ENCODE assay signal across 12 mouse cellular contexts in the genomic region with DNA sequence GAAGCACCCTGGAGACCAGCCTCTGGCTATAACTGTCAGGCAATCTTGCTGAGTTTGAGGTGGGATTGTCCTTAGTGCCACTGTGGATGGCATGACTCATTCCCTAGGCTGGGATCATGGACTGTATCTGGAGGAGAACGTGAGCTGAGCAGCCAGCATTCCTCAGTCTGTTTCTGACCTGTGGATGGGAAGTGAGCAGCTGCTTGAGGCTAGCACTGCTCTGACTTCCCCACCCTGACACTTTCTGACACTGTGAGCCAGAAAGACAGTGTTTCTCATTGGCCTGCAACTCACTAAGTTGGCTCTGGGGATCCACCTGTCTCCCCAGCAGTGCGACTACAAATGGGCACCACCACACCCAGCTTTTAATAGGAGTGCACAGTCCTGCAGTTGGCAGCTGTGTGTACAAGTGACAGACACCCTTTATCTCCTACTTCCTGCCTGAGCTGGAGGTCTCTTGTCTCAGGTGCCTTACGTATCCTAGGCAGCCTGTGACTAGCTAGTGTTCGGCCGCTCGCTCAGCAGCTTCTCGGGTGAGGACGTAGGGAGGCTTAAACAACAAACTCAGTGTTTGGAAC. TPM values are rescaled to one million over a fixed set of nuclear protein-coding genes. Genes with fewer than 3 reads are reported as not detected.
A peak's percentile ranks its signal among the peaks of the same experiment; 100 is the strongest.
DNase-seq lines count a peak whose midpoint lies in the region; ATAC-seq lines count a peak whose summit lies in the region.
"Had no signal": no experiment of that assay in that cellular context is flagged by ENCODE, and none has a peak within 500 bp of the region (broad histone marks: within the 10 kb centered on the region; RNA-seq: fewer than 3 reads in every experiment).

No protein-coding gene starts in this region.

- no peak for ATAC-seq in midbrain, embryonic 11.5 days (ENCODE audit: low FRiP score)
- 0 out of 2 replicates have a peak, but pooled peaks have one; percentile 28 for ATAC-seq in forebrain, embryonic 12.5 days (ENCODE audit: low FRiP score)
- peak; percentile 57 for ATAC-seq in intestine, embryonic 15.5 days
- ATAC-seq in neural tube, embryonic 15.5 days (ENCODE audit: low FRiP score), result 0 out of 2 replicates have a peak, but pooled peaks have one; percentile 16

- peak overlapping the region; percentile 23; the same call in 1 of the 2 replicates for H3K27ac ChIP-seq in midbrain, embryonic 10.5 days (replicated peaks)
- no peak overlapping the region for H3K27ac ChIP-seq in midbrain, embryonic 11.5 days (ENCODE audit: low read depth, low read length)
- H3K27ac ChIP-seq in forebrain, embryonic 12.5 days, result no peak overlapping the region
- no peak overlapping the region for H3K27ac ChIP-seq in intestine, embryonic 15.5 days
- peak overlapping the region; percentile 63 for H3K27ac ChIP-seq in neural tube, embryonic 15.5 days (replicated peaks)
- H3K27ac ChIP-seq: liver, embryonic 13.5 days had no signal

- no peak overlapping the region for H3K4me2 ChIP-seq in midbrain, embryonic 11.5 days
- H3K4me2 ChIP-seq in forebrain, embryonic 12.5 days, result no peak overlapping the region
- no peak overlapping the region for H3K4me2 ChIP-seq in intestine, embryonic 15.5 days (replicated peaks)
- H3K4me2 ChIP-seq in neural tube, embryonic 15.5 days, result no peak overlapping the region
- H3K4me2 ChIP-seq: liver, embryonic 13.5 days had no signal

- H3K36me3 ChIP-seq in midbrain, embryonic 10.5 days, result 0 out of 2 replicates have a peak, but pooled peaks cover 2% of the 10 kb centered on the region
- H3K36me3 ChIP-seq in midbrain, embryonic 11.5 days (ENCODE audit: control insufficient read depth, insufficient read depth, low read length), result no peaks in the 10 kb centered on the region
- no peaks in the 10 kb centered on the region for H3K36me3 ChIP-seq in forebrain, embryonic 12.5 days (replicated peaks)
- no peaks in the 10 kb centered on the region for H3K36me3 ChIP-seq in intestine, embryonic 15.5 days
- H3K36me3 ChIP-seq in neural tube, embryonic 15.5 days, result no peaks in the 10 kb centered on the region
- H3K36me3 ChIP-seq: liver, embryonic 13.5 days had no signal

- no peak overlapping the region for H3K4me3 ChIP-seq in midbrain, embryonic 10.5 days
- H3K4me3 ChIP-seq in midbrain, embryonic 11.5 days (ENCODE audit: low read depth, low read length), result no peak overlapping the region
- H3K4me3 ChIP-seq in forebrain, embryonic 12.5 days (replicated peaks), result no peak overlapping the region
- no peak overlapping the region for H3K4me3 ChIP-seq in intestine, embryonic 15.5 days (replicated peaks)
- no peak overlapping the region for H3K4me3 ChIP-seq in neural tube, embryonic 15.5 days (replicated peaks)
- H3K4me3 ChIP-seq: liver, embryonic 13.5 days had no signal

- H3K27me3 ChIP-seq in midbrain, embryonic 10.5 days (ENCODE audit: low read depth, poor library complexity, severe bottlenecking), result peaks cover 10% of the 10 kb centered on the region; the same call in 1 of the 2 replicates
- H3K27me3 ChIP-seq in midbrain, embryonic 11.5 days (ENCODE audit: control insufficient read depth, insufficient read depth, low read length), result no peaks in the 10 kb centered on the region
- H3K27me3 ChIP-seq in forebrain, embryonic 12.5 days, result peaks cover 53% of the 10 kb centered on the region
- H3K27me3 ChIP-seq in intestine, embryonic 15.5 days (replicated peaks), result no peaks in the 10 kb centered on the region
- H3K27me3 ChIP-seq in neural tube, embryonic 15.5 days (replicated peaks), result no peaks in the 10 kb centered on the region
- H3K27me3 ChIP-seq: liver, embryonic 13.5 days had no signal

- 43% methylated on average over 8 of the region's 8 CpGs for WGBS in midbrain, embryonic 10.5 days
- WGBS in midbrain, embryonic 11.5 days, result 37% methylated on average over 8 of the region's 8 CpGs
- WGBS in forebrain, embryonic 12.5 days, result 12% methylated on average over 8 of the region's 8 CpGs
- WGBS in intestine, embryonic 15.5 days, result 51% methylated on average over 8 of the region's 8 CpGs
- WGBS in neural tube, embryonic 15.5 days, result 24% methylated on average over 8 of the region's 8 CpGs

- no peaks in the 10 kb centered on the region for H3K9me3 ChIP-seq in midbrain, embryonic 10.5 days (replicated peaks)
- H3K9me3 ChIP-seq in midbrain, embryonic 11.5 days (ENCODE audit: control insufficient read depth, low read length), result no peaks in the 10 kb centered on the region
- H3K9me3 ChIP-seq in forebrain, embryonic 12.5 days, result no peaks in the 10 kb centered on the region
- no peaks in the 10 kb centered on the region for H3K9me3 ChIP-seq in intestine, embryonic 15.5 days
- H3K9me3 ChIP-seq in neural tube, embryonic 15.5 days (replicated peaks), result no peaks in the 10 kb centered on the region
- H3K9me3 ChIP-seq: liver, embryonic 13.5 days had no signal

- DNase-seq in midbrain, embryonic 10.5 days (ENCODE audit: low spot score), result no peak
- DNase-seq in midbrain, embryonic 11.5 days (ENCODE audit: low spot score, missing footprints), result no peak
- no peak for DNase-seq in lung, postnatal 10 days
- DNase-seq in left cerebral cortex, adult 11 months (ENCODE audit: low spot score), result no peak
- DNase-seq: cerebellum, adult 9-11 months; gastrocnemius, postnatal 14 days; kidney, adult 9 months; liver, embryonic 13.5 days; thymus, postnatal 36 days had no signal

- H3K4me1 ChIP-seq in midbrain, embryonic 10.5 days, result peaks cover 58% of the 10 kb centered on the region
- H3K4me1 ChIP-seq in midbrain, embryonic 11.5 days (ENCODE audit: control insufficient read depth, insufficient read depth, low read length), result peaks cover 21% of the 10 kb centered on the region
- H3K4me1 ChIP-seq in forebrain, embryonic 12.5 days, result peaks cover 34% of the 10 kb centered on the region
- peaks cover 12% of the 10 kb centered on the region for H3K4me1 ChIP-seq in intestine, embryonic 15.5 days (replicated peaks)
- H3K4me1 ChIP-seq in neural tube, embryonic 15.5 days, result peaks cover 41% of the 10 kb centered on the region

- no peak overlapping the region for H3K9ac ChIP-seq in midbrain, embryonic 11.5 days (ENCODE audit: low read length)
- H3K9ac ChIP-seq in forebrain, embryonic 12.5 days, result no peak overlapping the region
- no peak overlapping the region for H3K9ac ChIP-seq in intestine, embryonic 15.5 days
- H3K9ac ChIP-seq in neural tube, embryonic 15.5 days (replicated peaks), result no peak overlapping the region
- H3K9ac ChIP-seq: liver, embryonic 13.5 days had no signal

RNA-seq across cellular contexts. Expression of a gene that starts 55.2 kb away (rescaled TPM):
- 16.6 and 23.2 TPM in 2 replicates for polyA plus RNA-seq in midbrain, embryonic 10.5 days (2016; fragmentation: Nextera tagmentation; extraction: Ambion mirVana)
- 28.6 and 33.6 TPM in 2 replicates for polyA plus RNA-seq in midbrain, embryonic 11.5 days (2014; fragmentation: Nextera tagmentation; extraction: Ambion mirVana)
- polyA plus RNA-seq in forebrain, embryonic 12.5 days (2016; fragmentation: Nextera tagmentation; extraction: Ambion mirVana), result 44.7 and 49.9 TPM in 2 replicates
- 9.4 and 10.9 TPM in 2 replicates for polyA plus RNA-seq in intestine, embryonic 15.5 days (2015; fragmentation: Nextera tagmentation; extraction: Ambion mirVana)
- polyA plus RNA-seq in neural tube, embryonic 15.5 days (2015; fragmentation: Nextera tagmentation; extraction: Ambion mirVana), result 35.1 and 42.6 TPM in 2 replicates

Comparison
In these comparisons a context has a peak if more than half of its experiments do, and no peak if none do; other contexts are left out.
1. H3K27ac ChIP-seq: peak in midbrain, embryonic 10.5 days (single experiment) and neural tube, embryonic 15.5 days (single experiment); none in midbrain, embryonic 11.5 days (single experiment), forebrain, embryonic 12.5 days (single experiment) and intestine, embryonic 15.5 days (single experiment).